Mouse (Mus musculus) embryonic fibroblast, embryonic 13.5 days (primary cell): ENCODE measurements at regions not wholly inside any gene's neighbourhood (a gene's known extent, or its start where the extent isn't known, plus 50 kb on each side); places are given as distances from the start of the nearest gene placed in this dataset.

ENCODE experiments used
- CTCF ChIP-seq: IDR thresholded peaks from 2 replicates; pipeline ENCODE4 v1.5.1; 2011; ENCODE audit warnings: mild to moderate bottlenecking, control low read depth, low read length, moderate library complexity, borderline replicate concordance; ENCODE audit not compliant: insufficient read depth
- POLR2A ChIP-seq: IDR thresholded peaks from 2 replicates; pipeline ENCODE4 v1.6.1; 2011; ENCODE audit warnings: low read depth, mild to moderate bottlenecking, control low read depth, low read length, moderate library complexity

DNA sequence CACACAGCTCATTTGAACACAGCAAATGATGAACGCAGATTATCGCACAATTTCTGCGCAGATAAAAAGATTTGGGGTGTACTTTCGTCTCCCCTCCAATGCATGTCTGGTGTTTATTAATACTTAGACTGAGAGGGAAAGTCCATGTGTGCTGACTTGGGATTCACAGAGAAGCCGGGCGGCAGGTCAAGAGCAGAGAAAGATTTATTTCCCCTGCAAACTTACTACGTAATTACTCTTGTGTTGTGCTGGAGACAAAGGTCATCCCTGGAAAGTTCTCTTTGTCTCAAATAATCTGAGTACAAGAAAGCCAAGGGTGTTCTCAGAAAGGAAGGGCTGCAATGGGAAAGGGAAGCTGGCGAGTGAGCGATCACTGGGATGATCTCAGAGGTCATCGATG is 127.9 kb upstream of the Nr5a2 start:
- TF ChIP-seq POLR2A: no peak
- no peak for TF ChIP-seq CTCF
